Mouse (Mus musculus): ENCODE measurements around the gene Nfatc2. TPM values are rescaled to one million over a fixed set of nuclear protein-coding genes. Genes with fewer than 3 reads are reported as not detected.

Nfatc2 gene
- polyA plus RNA-seq, 1 experiment from 2014 or later, result 2.0 TPM

DNA sequence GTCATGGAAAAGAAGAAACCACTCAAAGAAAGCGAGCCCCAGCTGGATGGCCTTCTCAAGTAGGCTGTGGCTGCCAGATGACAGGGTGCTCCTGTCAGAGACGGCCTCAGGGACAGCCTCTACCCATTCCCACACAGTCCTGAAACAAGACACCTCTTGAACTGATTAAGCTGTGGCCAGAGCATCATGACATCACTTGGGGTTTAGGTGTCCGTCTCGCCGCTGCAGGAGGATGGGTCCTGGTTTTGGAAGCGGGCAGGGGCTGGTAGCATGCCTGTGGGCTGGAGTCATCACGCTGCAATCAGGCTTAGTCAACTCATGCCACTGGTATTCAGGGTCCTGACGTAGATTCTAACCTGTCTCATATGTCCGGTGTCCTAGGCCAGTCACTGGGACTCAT is 142.9 kb downstream of the Nfatc2 start:
- peaks cover 75% of the 10 kb centered on the region for H3K27me3 ChIP-seq (ENCODE audit: insufficient read depth, poor library complexity, severe bottlenecking)
- no peak overlapping the region for H3K27ac ChIP-seq
- peaks cover 44% of the 10 kb centered on the region for H3K4me1 ChIP-seq
- H3K36me3 ChIP-seq, result no peaks in the 10 kb centered on the region
- H3K4me3 ChIP-seq, result no peak overlapping the region
- no peaks in the 10 kb centered on the region for H3K9me3 ChIP-seq
- no peak for DNase-seq (ENCODE audit: low spot score)
- WGBS, result 57% methylated on average over 9 of the region's 9 CpGs

DNA sequence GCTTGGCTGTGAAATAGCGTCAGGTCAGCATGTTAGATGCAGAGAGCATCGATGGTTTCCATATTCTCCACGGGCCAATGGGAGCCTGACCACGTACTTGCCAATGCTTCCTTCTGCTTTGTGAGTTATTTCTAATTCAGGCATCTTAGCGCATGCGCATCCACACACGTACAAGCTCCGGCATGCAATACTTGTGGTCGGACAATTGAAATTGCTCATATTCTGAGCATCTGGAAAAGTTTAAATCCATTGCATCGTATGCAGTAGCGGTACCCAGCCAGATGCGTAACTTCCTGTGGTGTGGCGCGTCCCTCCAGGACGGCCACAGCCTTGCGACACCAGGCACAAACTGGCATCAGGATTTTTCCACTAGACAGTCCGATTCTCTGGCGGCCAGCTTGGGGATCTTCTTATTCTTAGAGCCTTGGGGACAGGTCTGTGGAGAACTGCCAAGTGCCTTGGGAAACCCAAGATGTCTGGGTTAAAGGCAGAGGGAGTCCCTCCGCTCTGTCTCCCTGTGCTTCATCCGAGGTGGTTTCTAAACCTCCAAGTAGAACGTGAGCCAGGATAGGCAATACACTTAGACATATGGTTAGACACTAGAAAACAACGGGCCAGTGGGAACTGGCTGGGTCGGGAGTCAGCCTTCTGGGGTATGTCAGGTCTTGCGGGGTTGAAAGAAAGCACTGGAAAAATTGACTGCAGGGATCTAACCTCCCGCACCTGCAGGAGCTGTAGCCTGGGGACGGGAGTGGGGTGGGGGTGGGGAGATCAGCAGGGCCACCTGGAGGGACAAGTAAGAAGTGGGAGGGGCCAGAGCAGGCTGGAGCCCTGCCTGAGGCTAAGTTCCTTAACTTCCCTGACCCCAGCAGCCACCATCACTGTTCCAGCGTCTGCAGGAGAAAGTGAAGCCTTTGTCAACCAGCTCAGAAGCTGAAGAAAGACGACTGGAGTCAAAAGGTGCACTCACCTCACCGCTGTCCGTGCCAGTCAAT is 149.4 kb downstream of the Nfatc2 start:
- no peak overlapping the region for H3K4me3 ChIP-seq
- DNase-seq (ENCODE audit: low spot score), result no peak
- H3K36me3 ChIP-seq, result no peaks in the 10 kb centered on the region
- no peaks in the 10 kb centered on the region for H3K9me3 ChIP-seq
- H3K4me1 ChIP-seq, result peaks cover 18% of the 10 kb centered on the region
- peaks cover 74% of the 10 kb centered on the region for H3K27me3 ChIP-seq (ENCODE audit: insufficient read depth, poor library complexity, severe bottlenecking)
- H3K27ac ChIP-seq, result no peak overlapping the region
- 54% methylated on average over 30 of the region's 30 CpGs for WGBS

DNA sequence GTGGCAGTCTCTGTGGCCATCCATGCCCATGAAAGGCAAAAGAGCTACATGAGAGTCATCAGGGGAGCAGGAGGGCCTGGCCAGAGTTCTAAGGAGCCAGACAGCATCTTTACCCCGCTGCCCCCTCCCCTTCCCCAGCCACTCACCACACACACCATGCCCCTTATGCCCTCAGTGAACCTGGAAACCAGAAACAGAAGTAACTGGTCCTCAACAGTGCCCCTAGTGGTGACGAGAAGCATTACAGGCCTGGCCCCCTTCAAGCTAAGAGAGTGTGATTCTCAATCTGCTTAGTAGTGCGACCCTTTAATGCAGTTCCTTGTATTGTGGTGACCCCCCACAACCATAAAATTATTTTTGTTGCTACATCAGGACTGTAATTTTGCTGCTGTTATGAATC is 150.5 kb downstream of the Nfatc2 start:
- Histone ChIP-seq H3K27ac (no peak overlapping the region), H3K4me1 (peaks cover 18% of the 10 kb centered on the region), H3K36me3 (no peaks in the 10 kb centered on the region), H3K9me3 (no peaks in the 10 kb centered on the region), H3K27me3 (ENCODE audit: insufficient read depth, poor library complexity, severe bottlenecking) (peaks cover 75% of the 10 kb centered on the region), H3K4me3 (no peak overlapping the region)
- 15% methylated on average over 3 of the region's 3 CpGs for whole genome bisulfite sequencing
- DNase-seq (ENCODE audit: low spot score), result no peak

DNA sequence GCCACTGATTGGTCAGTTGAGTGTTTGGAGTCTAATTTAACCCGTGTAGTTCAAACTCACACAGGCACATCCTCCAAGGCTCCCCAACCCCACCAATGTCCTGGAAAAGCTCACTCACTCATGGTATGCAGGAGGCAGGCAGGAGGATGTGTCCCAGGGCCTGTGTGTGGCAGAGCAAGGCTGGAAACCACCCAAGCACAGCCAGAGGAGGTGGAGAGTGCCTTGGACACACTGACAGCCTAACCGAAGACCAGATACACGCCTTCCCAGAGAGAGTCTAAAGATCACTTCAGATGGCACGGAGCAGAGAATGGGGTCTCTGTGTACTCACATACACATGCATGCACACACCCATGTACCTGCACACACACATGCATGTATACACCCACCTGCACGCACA is 153.4 kb downstream of the Nfatc2 start:
- 52% methylated on average over 5 of the region's 5 CpGs for WGBS
- H3K4me3 ChIP-seq, result no peak overlapping the region
- no peak overlapping the region for H3K27ac ChIP-seq
- H3K27me3 ChIP-seq (ENCODE audit: insufficient read depth, poor library complexity, severe bottlenecking), result peaks cover 73% of the 10 kb centered on the region
- no peaks in the 10 kb centered on the region for H3K36me3 ChIP-seq
- no peaks in the 10 kb centered on the region for H3K9me3 ChIP-seq
- no peak for DNase-seq (ENCODE audit: low spot score)
- H3K4me1 ChIP-seq, result peaks cover 24% of the 10 kb centered on the region

DNA sequence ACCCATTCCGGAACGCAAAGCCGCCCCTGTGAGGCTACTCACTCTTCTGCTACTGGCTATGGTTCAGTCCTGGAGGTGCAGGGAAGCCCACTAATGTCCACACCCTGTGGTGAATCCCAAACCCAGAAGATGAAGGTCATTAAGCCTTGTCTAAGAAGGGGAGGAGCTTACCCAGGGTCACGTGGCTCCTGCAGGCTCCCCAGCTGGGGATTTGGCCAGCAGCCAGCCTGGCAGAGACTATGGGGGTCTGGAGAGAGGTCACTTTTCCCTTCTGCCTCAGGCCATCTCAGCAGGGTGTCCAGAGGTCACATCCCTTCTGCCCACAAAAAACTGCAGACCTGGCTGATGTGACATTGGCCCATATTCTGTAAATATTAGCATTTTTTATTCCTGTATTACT is 153.9 kb downstream of the Nfatc2 start:
- Histone ChIP-seq H3K36me3 (no peaks in the 10 kb centered on the region), H3K27me3 (ENCODE audit: insufficient read depth, poor library complexity, severe bottlenecking) (peaks cover 70% of the 10 kb centered on the region), H3K4me3 (no peak overlapping the region), H3K4me1 (peaks cover 24% of the 10 kb centered on the region), H3K27ac (0 out of 2 replicates have a peak overlapping the region, but pooled peaks have one; percentile 22), H3K9me3 (no peaks in the 10 kb centered on the region)
- 29% methylated on average over 4 of the region's 4 CpGs for WGBS
- DNase-seq (ENCODE audit: low spot score), result no peak

DNA sequence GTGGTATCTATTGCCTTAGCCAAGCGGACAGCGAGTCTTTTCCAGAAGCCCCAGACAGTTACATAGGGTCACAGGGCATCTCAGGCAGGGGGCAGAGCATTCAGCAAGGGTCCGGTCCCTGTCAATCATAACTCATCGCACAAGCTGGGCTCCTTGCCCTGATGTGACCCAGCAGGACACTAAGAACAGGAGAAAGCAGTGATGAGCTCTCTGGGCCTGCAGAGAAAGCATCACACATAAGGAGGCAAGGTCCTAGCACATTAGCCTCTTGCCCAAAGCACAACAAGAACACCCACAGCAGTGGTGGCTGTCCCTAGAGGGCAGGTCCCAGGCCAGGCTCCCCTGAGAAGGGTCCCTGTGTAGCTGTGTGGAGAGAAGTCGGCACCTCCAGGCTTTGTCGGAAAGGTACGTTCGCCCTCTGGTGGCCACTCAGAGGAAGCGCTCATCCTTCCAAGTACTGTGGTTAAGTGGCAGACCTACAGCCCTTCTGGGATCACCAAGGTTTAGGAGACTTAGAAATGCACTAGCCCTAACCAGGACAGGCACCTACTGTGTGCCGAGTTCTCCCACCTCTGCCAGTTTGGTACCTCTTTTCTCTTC is 156.1 kb downstream of the Nfatc2 start:
- Histone ChIP-seq H3K36me3 (no peaks in the 10 kb centered on the region), H3K27me3 (ENCODE audit: insufficient read depth, poor library complexity, severe bottlenecking) (peaks cover 67% of the 10 kb centered on the region), H3K9me3 (peaks cover 6% of the 10 kb centered on the region; the same call in 1 of the 2 replicates), H3K4me1 (peaks cover 20% of the 10 kb centered on the region), H3K27ac (no peak overlapping the region), H3K4me3 (no peak overlapping the region)
- WGBS, result 37% methylated on average over 10 of the region's 10 CpGs
- peak; percentile 89 for DNase-seq (ENCODE audit: low spot score)

DNA sequence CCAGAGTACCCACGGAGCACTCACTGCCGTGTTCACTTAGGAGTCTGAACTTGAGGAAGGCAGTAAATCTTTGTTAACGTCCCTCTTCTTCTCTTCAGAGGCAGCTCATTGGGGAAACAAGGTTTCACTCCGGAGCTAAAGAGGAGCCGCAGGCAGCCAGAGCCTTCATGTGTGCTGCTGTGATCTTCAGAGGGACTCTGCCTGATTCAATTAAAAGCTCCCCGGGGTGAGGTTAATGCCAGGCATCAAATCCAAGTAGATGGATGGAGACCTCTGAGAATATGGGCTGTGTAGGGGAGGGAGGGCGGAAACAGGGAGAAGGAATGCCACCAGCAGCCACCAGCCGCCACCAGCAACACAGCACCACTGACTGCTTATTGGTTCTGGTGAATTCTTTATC is 157.3 kb downstream of the Nfatc2 start:
- H3K27ac ChIP-seq, result no peak overlapping the region
- no peaks in the 10 kb centered on the region for H3K36me3 ChIP-seq
- 29% methylated on average over 8 of the region's 8 CpGs for WGBS
- H3K4me3 ChIP-seq, result no peak overlapping the region
- H3K27me3 ChIP-seq (ENCODE audit: insufficient read depth, poor library complexity, severe bottlenecking), result peaks cover 73% of the 10 kb centered on the region
- peaks cover 22% of the 10 kb centered on the region for H3K4me1 ChIP-seq
- peaks cover 6% of the 10 kb centered on the region; the same call in 1 of the 2 replicates for H3K9me3 ChIP-seq
- no peak for DNase-seq (ENCODE audit: low spot score)

DNA sequence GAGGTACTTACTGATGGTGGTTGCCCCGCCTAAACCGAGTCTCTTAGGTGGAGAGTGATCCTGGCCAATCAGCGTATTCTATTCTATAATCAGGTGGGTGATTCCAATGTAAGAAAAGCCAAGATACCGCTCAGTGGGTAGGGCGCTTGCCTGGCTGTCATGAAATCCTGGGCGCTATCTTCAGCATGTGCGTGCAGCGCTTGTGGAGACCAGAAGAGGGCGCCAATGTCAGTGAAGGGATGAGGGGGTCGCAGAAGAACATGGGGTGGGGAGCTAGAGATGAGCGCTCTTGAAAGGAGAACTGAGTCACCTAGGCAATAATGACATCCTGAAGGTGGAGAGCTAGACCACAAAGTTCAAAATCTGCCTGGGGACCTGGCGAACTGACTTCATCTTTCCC is 160.0 kb downstream of the Nfatc2 start:
- Histone ChIP-seq H3K36me3 (no peaks in the 10 kb centered on the region), H3K4me1 (peaks cover 14% of the 10 kb centered on the region), H3K4me3 (no peak overlapping the region), H3K27ac (no peak overlapping the region), H3K9me3 (peaks cover 6% of the 10 kb centered on the region; the same call in 1 of the 2 replicates), H3K27me3 (ENCODE audit: insufficient read depth, poor library complexity, severe bottlenecking) (peaks cover 65% of the 10 kb centered on the region)
- no peak for DNase-seq (ENCODE audit: low spot score)
- WGBS, result 84% methylated on average over 12 of the region's 12 CpGs

DNA sequence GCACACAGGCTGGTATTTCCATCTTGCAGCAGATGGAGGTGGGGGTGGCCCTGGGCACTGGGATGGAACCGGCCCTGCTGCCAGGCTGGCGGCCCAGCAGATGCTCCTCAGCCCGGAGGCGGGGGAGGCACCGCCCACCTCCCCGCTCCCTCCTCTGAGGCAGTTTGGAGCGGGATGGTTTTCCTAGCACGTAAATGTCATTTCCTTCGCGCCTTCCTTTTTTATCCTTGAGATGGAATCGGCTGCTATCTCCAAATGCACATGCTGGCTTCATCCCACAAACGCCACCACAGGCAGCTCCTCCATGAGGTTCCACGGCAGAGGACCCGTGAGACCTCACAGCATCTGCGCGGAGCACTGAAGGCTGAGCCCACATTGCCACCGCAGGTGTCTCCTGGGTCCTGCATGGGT is 160.5 kb downstream of the Nfatc2 start:
- H3K27ac ChIP-seq, result no peak overlapping the region
- no peak overlapping the region for H3K4me3 ChIP-seq
- peaks cover 14% of the 10 kb centered on the region for H3K4me1 ChIP-seq
- H3K9me3 ChIP-seq, result peaks cover 6% of the 10 kb centered on the region; the same call in 1 of the 2 replicates
- H3K36me3 ChIP-seq, result no peaks in the 10 kb centered on the region
- 83% methylated on average over 17 of the region's 17 CpGs for WGBS
- DNase-seq (ENCODE audit: low spot score), result no peak
- H3K27me3 ChIP-seq (ENCODE audit: insufficient read depth, poor library complexity, severe bottlenecking), result peaks cover 60% of the 10 kb centered on the region

DNA sequence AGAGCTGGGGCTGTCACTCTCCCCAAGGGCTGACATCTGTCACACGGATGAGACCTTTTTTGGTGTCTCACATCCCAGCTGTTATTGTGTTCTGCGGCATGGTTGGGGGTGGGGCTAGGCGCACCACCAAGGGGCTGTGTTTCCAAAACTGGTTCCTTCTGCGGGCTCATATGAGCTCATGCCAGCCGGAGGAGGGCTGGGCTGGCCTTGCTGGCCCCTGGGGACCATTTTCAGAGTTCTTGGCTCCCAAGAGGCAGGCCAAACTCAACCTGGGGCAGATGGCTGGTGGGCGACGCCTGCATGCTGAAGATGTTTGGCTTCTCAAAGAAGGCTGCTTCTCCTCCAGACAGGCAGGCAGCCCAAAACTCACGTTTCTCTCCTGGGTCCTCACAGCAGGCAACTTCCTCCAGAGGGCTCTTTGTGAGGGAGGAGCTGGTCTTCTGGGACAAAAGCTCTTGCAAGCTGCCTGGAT is 162.4 kb downstream of the Nfatc2 start:
- Histone ChIP-seq H3K4me1 (peaks cover 10% of the 10 kb centered on the region), H3K27me3 (ENCODE audit: insufficient read depth, poor library complexity, severe bottlenecking) (peaks cover 44% of the 10 kb centered on the region), H3K9me3 (peaks cover 6% of the 10 kb centered on the region; the same call in 1 of the 2 replicates), H3K27ac (no peak overlapping the region), H3K36me3 (no peaks in the 10 kb centered on the region), H3K4me3 (no peak overlapping the region)
- 38% methylated on average over 8 of the region's 8 CpGs for WGBS
- no peak for DNase-seq (ENCODE audit: low spot score)

DNA sequence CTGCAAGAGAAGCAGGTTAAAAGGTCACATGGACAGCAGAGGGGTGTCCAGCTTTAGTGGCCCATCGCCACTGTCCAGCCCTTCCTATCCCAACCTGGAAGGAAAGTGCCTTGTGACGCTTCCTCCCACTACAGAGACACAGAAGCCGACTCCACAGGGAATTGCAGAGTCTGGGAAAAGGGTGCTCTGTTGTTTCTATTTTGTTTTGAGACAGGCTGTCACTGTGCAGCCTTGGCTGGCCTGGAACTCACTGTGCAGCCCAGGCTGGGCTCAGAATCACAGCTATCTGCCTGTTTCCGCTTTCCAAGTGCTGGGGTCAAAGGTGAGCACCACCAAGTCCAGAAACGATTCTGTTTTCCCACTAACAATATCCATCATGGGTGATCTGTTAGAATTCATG is 167.3 kb downstream of the Nfatc2 start:
- no peak overlapping the region for H3K4me3 ChIP-seq
- no peak for DNase-seq (ENCODE audit: low spot score)
- no peaks in the 10 kb centered on the region for H3K36me3 ChIP-seq
- H3K27me3 ChIP-seq (ENCODE audit: insufficient read depth, poor library complexity, severe bottlenecking), result peaks cover 31% of the 10 kb centered on the region
- H3K9me3 ChIP-seq, result no peaks in the 10 kb centered on the region; the same call in 1 of the 2 replicates
- H3K27ac ChIP-seq, result no peak overlapping the region
- peaks cover 15% of the 10 kb centered on the region for H3K4me1 ChIP-seq
- WGBS, result 64% methylated on average over 5 of the region's 5 CpGs

DNA sequence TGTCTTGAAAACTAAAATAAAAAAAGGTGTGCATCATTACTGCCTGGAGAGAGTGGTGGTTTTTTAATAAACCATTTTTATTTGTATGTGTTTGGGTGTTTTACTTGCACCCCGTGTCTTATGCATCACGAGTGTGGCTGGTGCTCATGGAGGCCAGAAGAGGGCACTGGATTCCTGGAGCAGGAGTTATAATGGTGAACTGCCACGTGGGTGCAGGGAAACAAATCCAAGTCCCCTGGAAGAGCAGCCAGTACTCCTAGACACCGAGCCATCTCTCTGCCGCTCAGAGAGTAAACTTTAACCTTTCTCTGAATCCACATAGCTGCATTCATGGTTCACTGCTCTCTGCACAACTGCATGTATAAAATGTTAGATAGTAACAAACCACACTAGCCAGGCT is 168.1 kb downstream of the Nfatc2 start:
- Histone ChIP-seq H3K36me3 (no peaks in the 10 kb centered on the region), H3K4me3 (no peak overlapping the region), H3K9me3 (no peaks in the 10 kb centered on the region; the same call in 1 of the 2 replicates), H3K27me3 (ENCODE audit: insufficient read depth, poor library complexity, severe bottlenecking) (peaks cover 25% of the 10 kb centered on the region), H3K4me1 (peaks cover 8% of the 10 kb centered on the region; the same call in 1 of the 2 replicates), H3K27ac (no peak overlapping the region)
- no peak for DNase-seq (ENCODE audit: low spot score)
- 72% methylated on average over 5 of the region's 5 CpGs for WGBS

DNA sequence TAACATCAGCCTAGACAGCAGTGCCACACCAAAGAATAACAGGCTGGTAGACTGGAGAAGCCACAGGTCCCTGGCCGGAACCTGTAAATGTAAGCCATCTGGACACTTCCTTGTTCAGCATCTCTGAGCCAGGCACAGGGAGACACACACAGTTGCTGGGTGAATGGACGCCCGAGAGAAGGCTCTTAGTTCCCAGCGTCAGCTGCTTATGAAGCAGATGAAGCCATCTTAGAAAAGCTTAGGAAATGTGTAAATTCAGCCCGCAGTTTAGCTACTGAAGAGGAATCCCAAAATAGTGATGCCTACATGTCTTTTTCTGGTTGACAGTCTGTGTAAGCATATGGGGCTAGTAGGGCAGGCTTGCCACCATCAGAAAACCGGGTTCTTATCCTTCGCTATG is 169.1 kb downstream of the Nfatc2 start:
- H3K27me3 ChIP-seq (ENCODE audit: insufficient read depth, poor library complexity, severe bottlenecking), result peaks cover 30% of the 10 kb centered on the region
- WGBS, result 89% methylated on average over 7 of the region's 7 CpGs

More for the DNA sequence above, 169.1 kb downstream of the Nfatc2 start:
- no peak for DNase-seq (ENCODE audit: low spot score)
- H3K4me3 ChIP-seq, result no peak overlapping the region
- no peak overlapping the region for H3K27ac ChIP-seq
- no peaks in the 10 kb centered on the region for H3K36me3 ChIP-seq
- H3K4me1 ChIP-seq, result 0 out of 2 replicates have a peak, but pooled peaks cover 8% of the 10 kb centered on the region
- H3K9me3 ChIP-seq, result peaks cover 4% of the 10 kb centered on the region; the same call in 1 of the 2 replicates

Data from heart, embryonic 10.5 days (tissue).